Mouse (Mus musculus) kidney, postnatal 0 days (tissue): ENCODE results near the gene Zc3hc1. TPM values are rescaled to one million over a fixed set of nuclear protein-coding genes. Genes with fewer than 3 reads are reported as not detected.
A peak's percentile ranks its signal among the peaks of the same experiment; 100 is the strongest.

ENCODE experiments used
- ATAC-seq: fragments of 200-750 bp; cut with Nextera tagmentation; replicated peaks from 2 replicates; pipeline ENCODE4 v1.8.0; 2017; ENCODE audit warnings: low read depth, moderate number of reproducible peaks, moderate TSS enrichment, moderate library complexity; ENCODE audit not compliant: low FRiP score
- DNase-seq: peaks from one replicate; pipeline ENCODE4 v3.0.0-alpha.2; 2016; ENCODE audit warnings: low spot score
- H3K27ac ChIP-seq: fragments of 300-500 bp; sonication (generic); 2 replicates; pipeline ENCODE4 v1.5.1; 2014; ENCODE audit warnings: mild to moderate bottlenecking
- H3K27me3 ChIP-seq: fragments of 300-500 bp; sonication (generic); 2 replicates; pipeline ENCODE4 v1.6.1; 2014; ENCODE audit warnings: low read length, mixed read lengths; ENCODE audit not compliant: insufficient read depth
- H3K36me3 ChIP-seq: fragments of 300-500 bp; sonication (generic); 2 replicates; pipeline ENCODE4 v1.6.1; 2014; ENCODE audit warnings: low read length, mixed read lengths; ENCODE audit not compliant: insufficient read depth
- H3K4me1 ChIP-seq: fragments of 300-500 bp; sonication (generic); replicated peaks from 2 replicates; pipeline ENCODE4 v1.6.1; 2014; ENCODE audit warnings: antibody characterized with exemption, low read length, mixed read lengths; ENCODE audit not compliant: insufficient read depth
- H3K4me2 ChIP-seq: fragments of 300-500 bp; sonication (generic); 2 replicates; pipeline ENCODE4 v1.6.1; 2014; ENCODE audit warnings: mild to moderate bottlenecking, low read length, moderate library complexity, mixed read lengths
- H3K4me3 ChIP-seq: fragments of 300-500 bp; sonication (generic); replicated peaks from 2 replicates; pipeline ENCODE4 v1.5.1; 2014; ENCODE audit warnings: low read depth, low read length
- H3K9ac ChIP-seq: fragments of 300-500 bp; sonication (generic); 2 replicates; pipeline ENCODE4 v1.6.1; 2014; ENCODE audit warnings: low read depth, low read length
- H3K9me3 ChIP-seq: fragments of 300-500 bp; sonication (generic); replicated peaks from 2 replicates; pipeline ENCODE4 v1.6.1; 2016; ENCODE audit warnings: low read length, inconsistent platforms, mixed read lengths
- CTCF ChIP-seq: IDR thresholded peaks from 2 replicates; pipeline ENCODE4 v1.5.1; 2016; ENCODE audit warnings: antibody characterized with exemption, low read depth, mild to moderate bottlenecking, moderate library complexity
- WGBS: fragments of 180-500 bp; shearing (Covaris S2); extraction: QIAGEN DNeasy Blood & Tissue Kit; methylation state at CpG from one replicate; pipeline ENCODE4 v1.1.7; 2014; 5-methylcytosine and 5-hydroxymethylcytosine counted together
- polyA plus RNA-seq: library from polyadenylated mRNA; unstranded; fragments of >200 nt; fragmentation: Nextera tagmentation; extraction: Ambion mirVana; gene quantifications from 2 replicates; pipeline ENCODE4 v1.2.1, GENCODE M21; 2015

The Zc3hc1 gene
- polyA plus RNA-seq, 1 experiment from 2014 or later: 42.9 TPM

DNA sequence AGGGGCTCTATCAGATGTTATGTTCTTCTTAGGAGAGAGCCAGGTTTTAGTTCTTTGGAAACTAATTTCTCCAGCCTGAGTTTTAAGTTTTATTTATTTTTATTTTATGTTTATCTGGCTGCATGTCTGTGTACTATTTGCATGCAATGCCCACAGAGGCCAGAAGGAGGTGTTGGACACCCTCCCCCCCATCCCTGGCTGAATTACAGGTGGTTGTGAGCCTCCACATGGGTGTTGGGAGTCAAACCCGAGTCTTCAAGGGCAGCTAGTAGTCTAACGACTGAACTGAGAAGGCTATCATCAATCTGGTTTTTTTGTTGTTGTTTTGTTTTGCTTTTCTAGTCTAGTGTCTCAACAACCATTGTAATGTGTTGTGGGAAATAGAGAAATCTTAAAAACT lies 25.3 kb upstream of the Zc3hc1 start:
- Histone ChIP-seq H3K4me3 (no peak overlapping the region), H3K36me3 (no peaks in the 10 kb centered on the region), H3K9ac (no peak overlapping the region), H3K27me3 (no peaks in the 10 kb centered on the region), H3K27ac (no peak overlapping the region), H3K9me3 (no peaks in the 10 kb centered on the region), H3K4me1 (no peaks in the 10 kb centered on the region), H3K4me2 (no peak overlapping the region)
- WGBS: 79% methylated on average over 2 of the region's 2 CpGs
- no peak for DNase-seq
- ATAC-seq: no peak
- TF ChIP-seq CTCF: 0 out of 2 replicates have a peak, but pooled peaks have one; percentile 10

DNA sequence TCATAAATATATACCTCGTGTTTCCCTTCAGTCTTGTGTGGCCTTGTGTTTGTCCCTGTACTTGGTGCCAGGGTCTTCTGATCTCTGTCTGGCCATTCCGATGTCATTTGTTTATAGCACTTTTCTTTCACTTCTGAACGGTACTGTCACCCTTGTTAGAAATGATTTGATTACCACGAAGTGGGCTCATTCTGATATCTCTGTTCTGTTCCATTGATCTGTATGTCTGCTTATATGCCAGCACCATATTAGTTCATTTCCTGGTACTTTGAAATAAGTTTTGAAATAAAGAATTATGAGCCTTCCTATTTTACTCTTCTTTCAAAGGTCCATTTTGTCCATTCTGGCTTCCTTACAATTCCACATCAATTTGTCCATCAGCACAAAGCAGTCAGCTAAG lies 20.5 kb upstream of the Zc3hc1 start:
- H3K27me3 ChIP-seq: no peaks in the 10 kb centered on the region
- H3K9ac ChIP-seq: no peak overlapping the region
- no peaks in the 10 kb centered on the region for H3K4me1 ChIP-seq
- DNase-seq (no peak), ATAC-seq (no peak)
- WGBS: 62% methylated on average over 4 of the region's 4 CpGs
- no peak overlapping the region for H3K4me3 ChIP-seq
- no peak overlapping the region for H3K4me2 ChIP-seq
- H3K36me3 ChIP-seq: no peaks in the 10 kb centered on the region
- TF ChIP-seq CTCF: no peak
- no peak overlapping the region for H3K27ac ChIP-seq
- H3K9me3 ChIP-seq: no peaks in the 10 kb centered on the region

DNA sequence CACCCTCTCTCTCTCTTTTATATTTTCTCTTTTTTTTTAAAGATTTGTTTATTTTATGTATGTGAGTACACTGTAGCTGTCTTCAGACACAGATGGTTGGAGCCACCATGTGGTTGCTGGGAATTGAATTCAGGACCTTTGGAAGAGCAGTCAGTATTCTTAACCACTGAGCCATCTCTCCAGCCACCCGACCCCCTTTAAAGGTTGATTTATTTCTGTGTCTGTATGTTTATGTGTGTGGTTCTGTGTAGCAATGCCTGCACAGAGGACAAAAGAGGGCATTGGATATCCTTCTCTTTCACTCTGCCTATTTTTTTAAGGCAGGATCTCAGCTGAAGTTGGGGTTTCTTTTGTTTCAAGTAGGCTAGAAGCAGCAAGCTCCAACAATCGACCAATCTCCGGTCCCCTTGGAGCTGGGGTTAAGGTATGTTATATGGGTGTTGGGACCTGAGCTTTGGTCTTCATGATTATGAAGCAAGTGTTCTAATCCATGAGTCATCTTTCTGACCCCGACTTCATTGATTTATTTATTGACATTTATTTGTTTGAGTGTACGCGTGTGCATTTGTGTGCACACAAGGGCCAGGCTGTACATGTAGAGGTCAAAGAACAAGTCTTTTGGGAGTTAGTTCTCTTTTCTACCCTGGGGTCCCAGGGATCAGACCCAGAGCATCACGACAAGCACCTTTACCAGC lies 18.7 kb upstream of the Zc3hc1 start:
- H3K4me2 ChIP-seq: no peak overlapping the region
- H3K4me1 ChIP-seq: no peaks in the 10 kb centered on the region
- ATAC-seq (no peak), DNase-seq (no peak)
- H3K27me3 ChIP-seq: no peaks in the 10 kb centered on the region
- WGBS: 81% methylated on average over 7 of the region's 7 CpGs
- no peaks in the 10 kb centered on the region for H3K36me3 ChIP-seq
- H3K4me3 ChIP-seq: no peak overlapping the region
- H3K27ac ChIP-seq: no peak overlapping the region
- H3K9me3 ChIP-seq: no peaks in the 10 kb centered on the region
- TF ChIP-seq CTCF: no peak
- no peak overlapping the region for H3K9ac ChIP-seq

DNA sequence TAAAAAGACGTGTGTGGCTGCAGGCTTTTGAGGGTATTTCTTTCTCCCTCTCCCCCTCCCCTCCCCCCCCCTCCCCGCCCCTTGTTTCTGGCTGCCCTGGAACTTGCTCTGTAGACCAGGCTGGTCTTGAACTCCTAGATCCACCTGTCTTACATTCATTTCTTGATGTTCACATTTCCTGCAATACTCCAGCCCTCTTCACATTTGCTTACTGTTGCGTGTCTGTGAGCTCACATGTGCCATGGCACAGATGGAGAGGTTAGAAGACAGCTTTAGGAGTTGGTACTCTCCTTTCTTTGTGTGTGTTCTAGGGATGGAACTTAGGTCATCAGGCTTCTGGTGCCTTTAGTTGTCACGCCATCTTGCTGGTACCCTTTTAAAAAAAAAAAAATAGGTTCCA lies 17.4 kb upstream of the Zc3hc1 start:
- no peak overlapping the region for H3K9ac ChIP-seq

DNA sequence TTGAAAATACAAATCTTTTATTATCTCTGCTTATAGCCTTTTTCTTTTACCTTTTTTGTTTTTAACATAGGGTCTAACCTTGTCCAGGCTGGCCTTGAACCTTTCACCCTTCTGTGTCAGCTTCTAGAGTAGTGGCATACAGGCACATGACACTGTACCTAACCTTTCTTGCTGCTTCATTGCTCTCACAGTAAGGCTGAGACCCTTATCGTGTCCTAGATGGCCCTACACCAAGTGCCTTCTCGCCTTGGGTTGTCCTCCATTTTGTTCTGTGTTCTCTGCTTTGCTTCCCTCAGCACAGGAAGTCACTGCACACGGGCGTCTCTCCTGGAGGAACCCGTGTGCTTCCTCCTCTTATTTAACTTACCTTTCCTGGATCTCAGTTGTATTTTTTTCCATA lies 13.8 kb upstream of the Zc3hc1 start:
- H3K4me3 ChIP-seq: no peak overlapping the region
- ATAC-seq (no peak), DNase-seq (no peak)
- no peak overlapping the region for H3K9ac ChIP-seq
- no peaks in the 10 kb centered on the region for H3K36me3 ChIP-seq
- no peaks in the 10 kb centered on the region for H3K4me1 ChIP-seq
- no peak overlapping the region for H3K4me2 ChIP-seq
- no peaks in the 10 kb centered on the region for H3K9me3 ChIP-seq
- H3K27me3 ChIP-seq: no peaks in the 10 kb centered on the region
- no peak overlapping the region for H3K27ac ChIP-seq
- TF ChIP-seq CTCF: no peak
- WGBS: 56% methylated on average over 5 of the region's 5 CpGs

More for the DNA sequence above, 17.4 kb upstream of the Zc3hc1 start:
- Histone ChIP-seq H3K9me3 (no peaks in the 10 kb centered on the region), H3K36me3 (no peaks in the 10 kb centered on the region), H3K27ac (no peak overlapping the region), H3K4me1 (no peaks in the 10 kb centered on the region), H3K4me2 (no peak overlapping the region), H3K4me3 (no peak overlapping the region), H3K27me3 (no peaks in the 10 kb centered on the region)
- 90% methylated on average over 4 of the region's 4 CpGs for WGBS
- ATAC-seq: no peak
- no peak for DNase-seq
- no peak for TF ChIP-seq CTCF

DNA sequence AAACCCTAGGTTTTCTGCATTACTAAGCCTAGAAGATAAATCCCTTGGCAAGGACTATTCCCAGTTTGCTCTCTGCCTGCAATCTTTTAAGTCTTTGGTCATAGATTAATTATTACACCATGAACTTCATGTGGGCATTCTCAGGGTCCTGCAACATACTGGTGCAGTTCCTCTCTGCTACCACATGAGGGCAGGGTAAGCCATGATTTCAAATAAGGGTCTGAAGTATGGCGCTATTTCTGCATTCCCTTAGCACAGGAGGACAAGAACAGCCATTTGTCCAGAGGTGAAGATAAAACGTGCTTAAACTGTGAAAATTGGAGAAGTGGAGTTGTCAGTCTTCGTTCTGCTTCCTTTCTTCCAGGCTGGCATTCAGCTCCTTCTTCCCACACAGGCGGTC lies 12.6 kb upstream of the Zc3hc1 start:
- Histone ChIP-seq H3K4me3 (0 out of 2 replicates have a peak overlapping the region, but pooled peaks have one; percentile 18), H3K27me3 (no peaks in the 10 kb centered on the region), H3K9me3 (no peaks in the 10 kb centered on the region), H3K4me2 (peak overlapping the region; percentile 51), H3K27ac (no peak overlapping the region), H3K36me3 (no peaks in the 10 kb centered on the region), H3K4me1 (no peaks in the 10 kb centered on the region), H3K9ac (no peak overlapping the region)
- DNase-seq (peak; percentile 96), ATAC-seq (no peak)
- WGBS: 16% methylated on average over 4 of the region's 4 CpGs
- peak; percentile 99 for TF ChIP-seq CTCF

DNA sequence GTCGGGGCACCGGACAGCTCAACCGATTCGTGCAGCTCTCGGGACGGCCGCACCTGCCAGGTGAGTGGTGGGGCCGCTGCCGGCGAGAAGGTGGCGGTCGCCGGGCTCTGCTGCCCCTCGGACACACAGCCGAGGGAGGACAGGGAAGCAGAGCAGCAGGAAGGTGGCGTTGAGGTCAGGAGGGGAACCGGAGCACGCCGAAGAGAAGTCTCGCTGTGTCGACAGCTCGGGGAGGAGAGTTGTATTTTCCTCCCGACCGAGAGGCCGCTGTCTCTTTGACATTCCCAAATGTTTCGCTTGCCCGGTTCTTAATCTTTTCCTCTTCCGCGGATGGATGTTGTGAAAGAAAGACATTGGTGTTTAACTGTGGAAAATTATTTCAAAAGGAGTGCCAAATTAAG lies 11.3 kb upstream of the Zc3hc1 start:
- WGBS: under 1% methylated on average over 29 of the region's 29 CpGs
- Histone ChIP-seq H3K4me3 (peak overlapping the region; percentile 100), H3K9ac (peak overlapping the region; percentile 95), H3K9me3 (no peaks in the 10 kb centered on the region), H3K27ac (peak overlapping the region; percentile 93), H3K27me3 (no peaks in the 10 kb centered on the region), H3K4me1 (no peaks in the 10 kb centered on the region), H3K36me3 (no peaks in the 10 kb centered on the region), H3K4me2 (peak overlapping the region; percentile 59)
- DNase-seq (peak; percentile 64), ATAC-seq (peak; percentile 34)
- TF ChIP-seq CTCF: no peak
